Mouse (Mus musculus) neutrophil, adult 5-6 weeks (primary cell): ENCODE measurements at regions not wholly inside any gene's neighbourhood (a gene's known extent, or its start where the extent isn't known, plus 50 kb on each side); places are given as distances from the start of the nearest gene placed in this dataset.

ENCODE experiments used
- ATAC-seq: fragments of 151-379, 151-347 bp; 2 replicates; pipeline ENCODE4 v1.8.0; 2017; ENCODE audit warnings: mild to moderate bottlenecking, moderate TSS enrichment; ENCODE audit not compliant: insufficient number of reproducible peaks, poor library complexity, low FRiP score, severe bottlenecking; ENCODE audit errors: extremely low read depth

DNA sequence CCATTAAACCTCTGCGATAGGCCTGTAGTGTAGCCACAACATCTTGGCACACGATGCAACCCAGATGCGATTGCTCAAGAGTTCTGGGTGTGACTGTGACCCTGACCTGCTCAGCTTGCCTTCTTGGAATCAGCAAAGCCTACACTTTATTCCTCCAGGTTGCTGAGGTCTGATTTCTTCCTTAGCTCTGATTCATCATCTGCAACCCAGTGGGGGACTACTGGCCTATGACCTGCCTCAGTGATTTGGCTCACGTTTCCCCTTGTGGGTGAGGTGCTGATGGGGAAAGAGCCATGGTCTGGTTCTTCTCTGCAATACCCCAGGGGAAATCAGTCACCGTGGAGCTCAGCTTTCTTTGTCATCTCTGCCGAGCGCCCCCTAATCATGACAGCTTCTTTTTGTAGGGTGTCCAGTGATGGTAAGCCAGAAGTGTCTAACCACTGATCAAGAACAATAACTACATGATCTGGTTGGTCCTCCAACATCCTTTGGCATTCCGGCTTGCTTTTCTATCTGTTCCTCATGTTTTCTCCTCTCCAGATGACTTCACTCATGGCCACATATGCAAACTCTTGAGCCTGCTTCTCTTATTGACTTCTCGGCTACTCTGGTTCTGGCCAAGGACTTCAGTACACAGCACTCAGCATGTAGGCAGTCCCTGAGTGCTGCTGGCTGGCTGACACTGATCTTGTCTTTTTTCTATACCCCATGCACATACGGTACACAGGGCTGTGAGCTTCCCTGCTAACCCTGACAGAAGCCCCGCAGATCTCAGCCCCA is 163.0 kb downstream of the Gm45692 start:
- no peak for ATAC-seq

DNA sequence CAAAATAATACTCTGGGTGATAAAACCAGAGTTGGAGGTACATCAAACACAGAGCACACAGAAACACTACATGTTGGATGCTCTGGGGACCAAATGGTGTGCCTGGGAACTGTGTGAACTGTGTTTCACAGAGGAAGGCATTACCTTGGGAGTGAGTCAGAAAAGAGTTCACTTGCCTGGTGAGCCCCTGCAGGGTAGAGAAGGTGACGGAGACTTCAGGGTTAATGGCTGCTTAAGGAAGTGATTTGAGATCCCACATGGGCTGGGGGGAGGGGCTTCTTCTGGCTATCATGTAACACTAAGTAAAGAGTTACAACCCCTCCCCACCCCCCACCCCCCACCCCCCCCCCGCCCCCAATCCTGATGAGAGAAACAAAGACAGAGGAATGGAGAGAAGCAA is 164.6 kb downstream of the Gm45692 start:
- ATAC-seq: no peak

- ATAC-seq: no peak
These were observed 168.3 kb downstream of the Gm45692 start for GRCm38 (mm10) chr8:26287665-26288064.

DNA sequence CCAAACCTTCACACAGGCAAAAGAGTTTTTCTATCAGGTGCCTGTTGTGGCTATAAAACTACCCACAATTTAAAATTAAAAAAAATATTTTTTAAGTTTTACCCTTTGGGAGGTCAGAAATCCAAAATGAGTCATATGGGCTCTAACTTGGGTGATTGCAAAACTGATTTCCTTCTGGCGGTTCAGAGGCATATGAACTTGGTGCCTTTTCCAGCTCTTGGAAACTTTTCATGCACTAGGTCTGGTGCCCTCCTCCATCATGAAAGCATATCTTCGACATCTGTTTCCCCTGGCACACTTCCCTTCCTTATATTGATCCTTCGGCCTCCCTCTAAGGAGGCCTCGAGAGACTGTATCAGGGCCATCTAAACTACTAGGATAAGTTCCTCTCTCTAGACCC is 168.8 kb downstream of the Gm45692 start:
- ATAC-seq: no peak

- no peak for ATAC-seq
These were observed 178.9 kb downstream of the Gm45692 start for GRCm38 (mm10) chr8:26298066-26298804.

DNA sequence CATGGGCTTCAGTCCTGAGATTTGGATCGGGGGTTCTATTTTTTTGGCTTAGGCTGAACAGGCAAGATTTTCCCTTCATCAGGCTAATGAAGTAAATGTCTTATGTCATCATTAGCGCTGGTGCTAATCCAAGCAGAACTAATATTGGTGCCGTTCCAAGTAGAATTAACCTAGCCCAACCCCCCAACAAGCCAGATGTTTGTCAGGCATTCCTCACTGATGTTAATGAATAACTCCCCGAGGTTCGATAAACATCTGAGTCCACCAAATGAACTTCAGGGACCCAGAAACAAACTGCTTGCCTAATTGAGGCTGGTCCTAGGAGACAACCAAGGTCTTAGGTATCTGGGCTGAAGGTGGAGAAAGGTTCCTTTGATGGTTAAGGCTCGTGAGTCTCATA is 180.9 kb downstream of the Gm45692 start:
- no peak for ATAC-seq

GRCm38 (mm10) chr8:26301961-26302360 is 182.6 kb downstream of the Gm45692 start:
- no peak for ATAC-seq

DNA sequence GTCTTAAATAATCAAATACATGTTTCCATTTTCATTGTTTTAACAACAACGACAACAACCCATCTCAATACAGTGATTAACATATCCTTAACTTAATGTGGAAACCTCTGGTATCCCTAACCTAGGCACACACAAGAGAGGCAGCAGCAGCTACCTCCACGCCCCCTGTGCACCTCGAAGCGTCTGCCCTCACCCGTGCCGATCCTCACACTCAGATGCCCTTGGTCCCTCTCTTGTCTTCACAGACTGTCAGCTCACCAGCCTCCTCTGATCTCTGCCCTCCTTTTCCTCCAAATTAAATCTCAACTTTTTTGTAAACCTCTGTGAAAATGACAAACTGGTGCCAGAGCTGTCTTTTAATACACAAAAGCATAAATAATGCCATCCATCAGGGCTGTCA is 185.2 kb downstream of the Gm45692 start:
- no peak for ATAC-seq

DNA sequence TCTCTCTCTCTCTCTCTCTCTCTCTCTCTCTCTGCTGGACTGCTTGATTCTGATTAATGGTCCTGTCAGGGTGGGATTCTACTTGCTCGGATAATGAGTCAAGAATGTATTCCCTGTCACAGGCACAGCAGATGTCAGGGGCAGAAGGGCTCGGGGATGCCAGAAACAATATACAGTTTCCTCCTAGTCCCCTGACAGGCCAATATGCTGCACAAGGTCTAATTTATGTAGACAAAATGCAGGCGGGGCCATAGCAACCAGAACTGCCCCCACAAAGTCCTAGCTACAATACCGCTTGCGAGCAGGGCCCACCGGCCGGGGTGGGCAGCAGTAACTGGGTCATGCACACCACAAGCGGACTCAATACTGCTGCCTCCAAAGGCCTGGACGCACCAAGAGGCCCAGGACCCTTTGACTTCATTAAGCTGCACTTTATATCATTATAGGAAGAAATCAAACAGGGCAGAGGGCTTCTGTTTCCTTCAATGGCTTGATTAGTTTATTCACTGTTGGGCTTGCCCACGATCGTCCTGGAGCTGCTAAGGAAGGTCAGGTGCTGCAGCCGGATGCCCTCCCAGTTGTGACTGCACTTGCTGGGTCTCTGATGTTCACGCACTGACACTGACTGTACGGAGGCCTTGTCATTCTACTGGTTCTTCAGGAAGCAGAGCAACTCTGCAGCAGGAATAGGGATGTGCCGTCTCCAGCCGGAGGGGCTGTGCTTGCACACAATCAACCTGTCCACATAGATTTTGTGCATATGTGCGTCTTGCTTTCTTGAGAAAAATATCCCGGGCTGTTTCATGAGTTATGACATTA is 185.9 kb downstream of the Gm45692 start:
- no peak for ATAC-seq

DNA sequence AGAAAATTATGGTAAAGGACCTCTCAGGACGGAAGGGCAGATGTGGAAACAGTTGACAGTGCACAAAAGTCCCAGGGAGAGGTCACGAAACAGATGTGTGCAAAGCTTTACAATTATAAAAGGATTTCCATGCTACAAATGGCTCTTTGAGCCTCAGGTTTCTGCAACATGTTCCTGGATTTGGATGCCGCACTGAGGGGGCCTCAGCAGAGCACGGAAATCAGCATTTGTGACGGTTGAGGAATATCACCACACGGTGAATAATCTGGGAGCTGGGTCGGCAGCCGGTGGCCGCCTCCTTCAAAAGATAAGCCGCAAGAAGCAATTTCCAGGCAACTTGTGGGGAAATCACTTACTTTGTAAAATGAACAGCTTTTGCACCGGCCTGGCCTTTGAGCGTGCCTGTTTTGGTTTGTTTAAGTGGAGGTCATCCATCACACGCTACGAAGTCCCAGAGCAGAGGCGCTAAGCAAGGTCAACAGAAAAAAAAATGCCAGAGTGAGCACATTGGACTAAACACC is 188.8 kb downstream of the Gm45692 start:
- ATAC-seq: no peak

DNA sequence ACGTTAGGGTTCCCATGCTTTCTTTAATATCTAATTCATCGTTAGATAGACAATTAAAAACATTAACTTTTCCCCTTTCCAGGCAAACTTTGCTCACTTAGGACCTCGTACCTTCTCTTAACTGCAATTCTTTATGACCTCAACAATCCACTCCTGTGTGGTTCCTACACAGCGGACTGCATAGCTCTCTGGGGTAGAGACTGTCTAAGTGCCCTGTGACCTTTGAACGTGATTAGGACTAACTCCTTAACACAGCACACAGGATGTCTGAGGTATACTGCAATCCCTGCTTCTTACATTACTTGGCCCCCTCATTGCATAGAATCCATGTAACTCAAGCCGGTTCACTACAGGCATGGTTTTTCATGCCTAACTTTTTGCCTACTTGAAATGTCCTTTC is 190.4 kb downstream of the Gm45692 start:
- ATAC-seq: no peak

- no peak for ATAC-seq
These were observed 204.4 kb downstream of the Gm45692 start for GRCm38 (mm10) chr8:26323606-26324350.

DNA sequence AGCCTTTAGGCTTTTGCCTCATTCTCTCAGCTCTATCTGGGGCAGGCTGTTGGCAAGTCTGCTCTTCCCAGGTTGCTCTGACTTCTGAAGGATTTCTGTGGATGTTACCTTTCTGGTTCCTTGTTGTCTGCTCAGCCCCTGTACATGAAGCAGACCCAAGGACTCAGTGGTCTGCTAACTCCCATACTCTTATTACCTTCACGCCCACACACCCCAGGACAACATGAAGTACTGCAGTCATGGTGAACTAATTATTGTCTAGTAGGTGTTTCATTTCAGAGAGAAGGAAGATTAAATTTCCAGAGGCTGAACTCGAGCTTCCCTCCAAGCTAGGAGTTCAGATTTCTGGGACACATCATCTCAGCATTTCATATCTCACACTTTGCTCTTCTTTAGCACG is 205.3 kb downstream of the Gm45692 start:
- ATAC-seq: no peak

DNA sequence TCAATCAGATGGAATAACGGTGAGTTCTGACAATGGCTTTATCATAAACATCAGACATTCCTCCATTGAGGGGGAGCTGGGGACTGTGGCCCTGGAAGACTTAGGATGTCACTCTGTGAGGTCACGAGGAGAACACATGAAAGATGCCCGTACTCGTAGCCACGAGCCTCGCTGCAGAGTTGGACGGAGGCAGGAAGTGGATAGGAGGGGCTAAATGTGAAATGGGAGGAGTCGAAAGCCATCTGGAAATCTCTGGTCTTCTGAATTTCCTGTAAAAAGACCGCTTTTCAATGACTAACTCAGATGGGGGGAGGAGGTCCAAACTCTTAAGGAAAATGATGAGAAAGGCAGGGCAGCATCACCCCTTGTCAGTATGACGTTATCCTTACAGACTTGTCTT is 210.5 kb downstream of the Gm45692 start:
- no peak for ATAC-seq

DNA sequence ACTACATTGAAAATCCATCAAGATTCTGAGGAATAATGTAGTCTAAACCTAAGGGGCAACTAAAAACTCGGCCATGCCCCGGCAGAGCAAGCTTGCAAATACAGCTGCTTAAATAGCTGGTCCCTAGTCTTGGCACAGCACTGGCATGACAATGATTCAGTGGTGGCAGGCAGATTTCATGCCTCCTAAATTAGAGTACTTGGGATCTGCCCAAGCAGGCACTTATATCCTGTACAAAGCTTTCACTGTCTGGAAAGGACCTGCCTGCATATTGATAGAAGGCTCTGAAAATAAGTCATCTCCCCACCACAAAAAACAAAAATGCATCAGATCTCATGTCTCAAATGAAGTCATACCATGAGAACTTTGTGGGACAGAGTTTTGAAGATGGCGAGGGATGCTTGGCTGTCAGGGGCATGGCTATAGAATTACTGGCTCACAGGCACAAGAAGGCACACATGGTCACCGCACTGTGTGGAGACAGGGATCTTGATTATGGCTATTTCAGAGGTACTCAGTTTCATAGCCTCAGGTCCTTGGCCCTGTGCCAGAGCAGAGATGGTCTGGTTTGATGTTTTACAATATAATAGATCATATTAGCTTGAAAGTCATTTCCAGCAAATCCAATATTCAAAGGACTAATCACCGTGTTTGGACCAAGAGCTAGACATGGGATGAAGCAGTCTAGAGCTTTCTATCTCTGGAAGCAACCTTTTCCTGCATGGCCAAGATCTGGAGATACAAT is 217.7 kb downstream of the Gm45692 start:
- ATAC-seq: no peak

- 0 out of 2 replicates have a peak, but pooled peaks have one; percentile 58 for ATAC-seq
These were observed 225.7 kb downstream of the Gm45692 start for GRCm38 (mm10) chr8:26345078-26345477.

DNA sequence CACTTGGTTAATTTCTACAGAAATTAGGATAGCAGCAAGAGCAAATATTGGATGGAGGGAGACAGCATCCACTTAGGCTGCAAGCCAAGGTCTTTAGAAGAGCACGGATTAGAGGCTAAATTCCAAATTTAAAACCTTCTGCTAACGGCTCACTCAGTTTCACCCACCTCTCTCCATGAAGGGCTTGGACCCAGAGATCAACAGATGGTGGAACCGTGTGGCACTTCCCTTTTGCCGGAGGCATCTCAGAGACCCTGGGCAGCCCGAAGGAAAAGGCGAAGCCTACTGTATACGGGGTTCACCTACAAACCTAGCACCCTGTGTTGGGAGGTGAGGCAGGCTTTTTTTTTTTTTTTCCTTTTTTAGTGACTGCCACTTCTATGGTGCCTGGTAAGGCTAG is 229.9 kb downstream of the Gm45692 start:
- no peak for ATAC-seq

DNA sequence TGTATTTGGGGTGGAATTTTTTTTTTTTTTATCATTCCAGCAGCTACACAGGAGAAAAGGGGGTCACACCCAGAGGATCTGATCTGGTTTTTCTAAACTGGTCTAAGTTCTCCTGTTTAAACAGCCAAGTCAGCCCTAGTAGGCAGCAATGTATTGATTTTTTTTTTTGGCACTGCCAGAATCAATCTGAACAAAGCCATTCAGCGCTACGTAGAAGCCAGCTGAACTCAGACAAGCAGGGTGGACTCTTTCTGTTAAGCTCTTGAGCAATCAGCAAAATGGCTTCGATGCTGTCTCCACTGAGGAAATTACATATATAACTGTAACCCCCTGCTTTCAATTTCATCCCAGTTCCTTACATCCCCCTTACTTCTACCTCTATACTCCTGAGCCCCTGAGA is 230.5 kb downstream of the Gm45692 start:
- ATAC-seq: no peak
